Mouse (Mus musculus): ENCODE measurements around the gene Vmn2r91.
"Not testable (repeated sequence)": the region's sequence is repeated elsewhere in the genome, so short reads cannot be mapped to it uniquely, and the experiment has no call there.

The Vmn2r91 gene

GRCm38 (mm10) chr17:18084716-18085115 is at the start of gene Vmn2r91:
TSS of gene Vmn2r91 (plus strand) at chr17:18085016.
- not testable (repeated sequence) for DNase-seq

- DNase-seq, result no peak
These were observed 35.7 kb upstream of the Vmn2r91 start, which contains the start of gene Vmn2r124 for GRCm38 (mm10) chr17:18049124-18049523. TSS of gene Vmn2r124 (plus strand) at chr17:18049424.

DNA sequence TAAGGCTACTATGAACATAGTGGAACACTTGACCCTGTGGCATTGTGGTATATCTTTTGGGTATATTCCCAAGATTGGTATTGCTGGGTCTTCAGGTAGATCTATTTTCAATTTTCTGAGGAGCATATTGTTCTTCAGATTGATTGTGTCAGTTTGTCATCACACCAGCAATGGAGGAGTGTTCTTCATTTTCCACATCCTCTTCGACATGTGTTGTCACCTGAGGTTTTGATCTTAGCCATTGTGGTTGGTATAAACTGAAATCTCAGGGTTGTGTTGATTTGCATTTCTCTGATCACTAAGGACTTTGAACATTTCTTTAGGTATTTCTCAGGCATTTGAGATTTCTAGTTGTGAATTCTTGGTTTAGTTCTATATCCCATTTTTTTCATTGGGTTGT is 10.8 kb downstream of the Vmn2r91 start:
- DNase-seq, result not testable (repeated sequence)

- DNase-seq, result not testable (repeated sequence)
These were observed 17.4 kb downstream of the Vmn2r91 start for GRCm38 (mm10) chr17:18102265-18102664.

DNA sequence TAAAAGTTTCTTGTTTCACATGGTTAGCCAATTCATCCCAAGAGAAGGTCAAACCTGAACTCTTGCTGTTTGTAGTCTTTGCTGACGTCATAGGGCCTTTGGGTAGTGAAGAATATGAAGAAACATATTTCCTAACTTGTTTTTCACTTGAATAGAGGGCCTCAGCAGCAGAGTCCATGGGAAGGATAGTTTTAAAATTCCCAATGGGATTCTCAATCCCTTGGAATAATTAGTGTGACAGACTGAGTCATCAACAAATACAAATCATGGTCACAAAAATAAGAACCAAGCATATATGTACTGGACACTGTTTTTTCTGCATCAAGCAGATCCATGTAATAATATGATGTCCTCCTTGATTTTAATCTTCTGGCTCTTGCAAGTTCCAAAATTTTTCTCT is 66.8 kb downstream of the Vmn2r91 start, which contains the start of gene Vmn2r92:
Vmn2r92 (plus strand) TSS at position 301 of the 400 bp plus-strand sequence.
- DNase-seq, result not testable (repeated sequence)

DNA sequence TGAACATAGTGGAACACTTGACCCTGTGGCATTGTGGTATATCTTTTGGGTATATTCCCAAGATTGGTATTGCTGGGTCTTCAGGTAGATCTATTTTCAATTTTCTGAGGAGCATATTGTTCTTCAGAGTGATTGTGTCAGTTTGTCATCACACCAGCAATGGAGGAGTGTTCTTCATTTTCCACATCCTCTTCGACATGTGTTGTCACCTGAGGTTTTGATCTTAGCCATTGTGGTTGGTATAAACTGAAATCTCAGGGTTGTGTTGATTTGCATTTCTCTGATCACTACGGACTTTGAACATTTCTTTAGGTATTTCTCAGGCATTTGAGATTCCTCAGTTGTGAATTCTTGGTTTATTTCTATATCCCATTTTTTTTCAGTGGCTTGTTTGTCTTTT is 76.4 kb downstream of the Vmn2r91 start:
- DNase-seq, result not testable (repeated sequence)

Data from cerebellum, adult 9-11 months (tissue).